8 mouse cellular contexts compared by ENCODE assay signal in genomic region chr7:30093918-30094415, GRCm38 (mm10). TPM values are rescaled to one million over a fixed set of nuclear protein-coding genes. Genes with fewer than 3 reads are reported as not detected.
DNase-seq lines count a peak whose midpoint lies in the region; ATAC-seq and TF ChIP-seq lines count a peak whose summit lies in the region.

No protein-coding gene starts in this region.

- peaks cover 8% of the 10 kb centered on the region for H3K79me2 ChIP-seq in MEL (ENCODE audit: control insufficient read depth, insufficient read depth, low read length, poor library complexity)

- H3K27me3 ChIP-seq in heart, embryonic 12.5 days (replicated peaks): no peaks in the 10 kb centered on the region
- no peaks in the 10 kb centered on the region for H3K27me3 ChIP-seq in MEL (ENCODE audit: control insufficient read depth in 1 of 2, insufficient read depth in 2 of 2, low read length in 2 of 2)
- no peaks in the 10 kb centered on the region for H3K27me3 ChIP-seq in hindbrain, embryonic 10.5 days (ENCODE audit: insufficient read depth, poor library complexity, severe bottlenecking)
- H3K27me3 ChIP-seq in midbrain, embryonic 10.5 days (ENCODE audit: low read depth, poor library complexity, severe bottlenecking): no peaks in the 10 kb centered on the region

- no peak for TF ChIP-seq POLR2A in MEL (IDR thresholded peaks at IDR 0.05; ENCODE audit: control insufficient read depth in 1 of 2, insufficient read depth in 1 of 2, low read depth in 1 of 2, low read length in 2 of 2, poor library complexity in 1 of 2)

- no peak for DNase-seq in heart, postnatal 10 days
- DNase-seq in MEL (ENCODE audit: low read depth, low spot score): no peak
- DNase-seq in hindbrain, embryonic 10.5 days (ENCODE audit: low spot score): no peak
- DNase-seq in midbrain, embryonic 10.5 days (ENCODE audit: low spot score): no peak
- no peak for DNase-seq in left cerebral cortex, postnatal 10 days (ENCODE audit: extremely low spot score in 1 of 2, low spot score in 2 of 2)
- DNase-seq in layer of hippocampus, adult 11-12 months (ENCODE audit: low spot score): no peak

- no peak for TF ChIP-seq RAD21 in MEL (IDR thresholded peaks at IDR 0.05; ENCODE audit: low read depth, low read length)

- WGBS in heart, embryonic 12.5 days: 67% methylated on average over 6 of the region's 6 CpGs
- WGBS in hindbrain, embryonic 10.5 days: 75% methylated on average over 6 of the region's 6 CpGs
- WGBS in midbrain, embryonic 10.5 days: 67% methylated on average over 6 of the region's 6 CpGs

- H3K4me2 ChIP-seq in heart, embryonic 12.5 days: peak overlapping the region; percentile 60

- no peak for TF ChIP-seq EP300 in MEL (IDR thresholded peaks at IDR 0.05; ENCODE audit: low read depth in 1 of 2, low read length in 2 of 2)

- H3K4me1 ChIP-seq in heart, embryonic 12.5 days (replicated peaks): peaks cover 33% of the 10 kb centered on the region
- peaks cover 0 to 17% of the 10 kb centered on the region in 2 experiments; a peak in 3 of 4 replicates for H3K4me1 ChIP-seq in MEL (ENCODE audit: control insufficient read depth in 1 of 2, insufficient read depth in 2 of 2, low read length in 2 of 2)
- H3K4me1 ChIP-seq in hindbrain, embryonic 10.5 days (replicated peaks): peaks cover 30% of the 10 kb centered on the region
- H3K4me1 ChIP-seq in midbrain, embryonic 10.5 days: peaks cover 32% of the 10 kb centered on the region

- intact Hi-C loops in heart, postnatal 10 days (cut with DNase I): no loop called here
- intact Hi-C loops in left cerebral cortex, postnatal 10 days (cut with DNase I): no loop called here

- H3K36me3 ChIP-seq in heart, embryonic 12.5 days: peaks cover 19% of the 10 kb centered on the region
- peaks cover 0 to 8% of the 10 kb centered on the region in 2 experiments; a peak in 2 of 4 replicates for H3K36me3 ChIP-seq in MEL (ENCODE audit: control insufficient read depth in 1 of 2, insufficient read depth in 2 of 2, low read length in 2 of 2)
- H3K36me3 ChIP-seq in hindbrain, embryonic 10.5 days: peaks cover 21% of the 10 kb centered on the region
- peaks cover 20% of the 10 kb centered on the region for H3K36me3 ChIP-seq in midbrain, embryonic 10.5 days

- no peak for ATAC-seq in heart, embryonic 12.5 days (ENCODE audit: insufficient number of reproducible peaks, low FRiP score)
- ATAC-seq in monocyte, adult 5-6 weeks (replicated peaks; ENCODE audit: insufficient number of reproducible peaks, low FRiP score, low TSS enrichment, poor library complexity, severe bottlenecking): no peak

- peak overlapping the region; percentile 90 for H3K27ac ChIP-seq in heart, embryonic 12.5 days (ENCODE audit: poor library complexity, severe bottlenecking)
- no peak overlapping the region for H3K27ac ChIP-seq in MEL (ENCODE audit: control insufficient read depth, low read depth, low read length)
- peak overlapping the region; percentile 98 for H3K27ac ChIP-seq in hindbrain, embryonic 10.5 days
- H3K27ac ChIP-seq in midbrain, embryonic 10.5 days (replicated peaks): peak overlapping the region; percentile 98

- no peak for TF ChIP-seq CTCF in MEL (IDR thresholded peaks at IDR 0.05 in 2 of 3, conservative IDR thresholded peaks at IDR 0.05 in 1 of 3; ENCODE audit: control insufficient read depth in 1 of 3, insufficient read depth in 1 of 3, low read depth in 2 of 3, low read length in 3 of 3, poor library complexity in 1 of 3, severe bottlenecking in 1 of 3)

- peak overlapping the region; percentile 58 for H3K4me3 ChIP-seq in heart, embryonic 12.5 days
- peak overlapping the region; percentile 83 to 88 for H3K4me3 ChIP-seq in MEL (ENCODE audit: control insufficient read depth in 1 of 2, insufficient read depth in 1 of 2, low read depth in 2 of 2, low read length in 2 of 2)
- peak overlapping the region; percentile 75 for H3K4me3 ChIP-seq in hindbrain, embryonic 10.5 days
- H3K4me3 ChIP-seq in midbrain, embryonic 10.5 days: peak overlapping the region; percentile 75

- H3K9me3 ChIP-seq in heart, embryonic 12.5 days (replicated peaks): no peaks in the 10 kb centered on the region
- no peaks in the 10 kb centered on the region for H3K9me3 ChIP-seq in MEL (replicated peaks; ENCODE audit: insufficient read depth, low read length)
- H3K9me3 ChIP-seq in hindbrain, embryonic 10.5 days: 0 out of 2 replicates have a peak, but pooled peaks cover 1% of the 10 kb centered on the region
- no peaks in the 10 kb centered on the region; the same call in 1 of the 2 replicates for H3K9me3 ChIP-seq in midbrain, embryonic 10.5 days (replicated peaks)

- peak overlapping the region; percentile 82; the same call in 1 of the 2 replicates for H3K9ac ChIP-seq in heart, embryonic 12.5 days
- H3K9ac ChIP-seq in MEL (ENCODE audit: control insufficient read depth, low read depth, low read length, poor library complexity, severe bottlenecking): peak overlapping the region; percentile 53

TF ChIP-seq in MEL, 35 proteins besides CTCF, POLR2A, EP300 and RAD21 (continues in another document):
- TF ChIP-seq ZKSCAN1 (IDR thresholded peaks at IDR 0.05; ENCODE audit: low read depth, low read length) (no peak), ZC3H11A (IDR thresholded peaks at IDR 0.05; ENCODE audit: low read depth, low read length) (no peak), E2F4 (IDR thresholded peaks at IDR 0.05; ENCODE audit: borderline replicate concordance, low read depth, low read length) (no peak), ETS1 (IDR thresholded peaks at IDR 0.05; ENCODE audit: low read depth, low read length) (no peak), SIN3A (IDR thresholded peaks at IDR 0.05; ENCODE audit: low read length) (no peak), SMC3 (IDR thresholded peaks at IDR 0.05; ENCODE audit: low read depth, low read length) (no peak), GATA1 (IDR thresholded peaks at IDR 0.05; ENCODE audit: low read depth, low read length) (no peak), UBTF (IDR thresholded peaks at IDR 0.05; ENCODE audit: borderline replicate concordance, insufficient read depth, low read depth, low read length) (no peak)

RNA-seq across cellular contexts. Expression of gene Zfp260, which starts 0.6 kb away (rescaled TPM):
- 90.8 and 93.5 TPM in 2 replicates for polyA plus RNA-seq in heart, embryonic 12.5 days (2016; fragmentation: Nextera tagmentation; extraction: Ambion mirVana)
- total RNA-seq in heart, postnatal 10 days (2021): 10 to 100 TPM; 44.8 to 53.3 TPM
- total RNA-seq in MEL (2012; rRNA removed): 5.5 and 6.2 TPM in 2 replicates
- 1 to 10 TPM in 1 of 2 experiments, not detected in 1; 4.8 TPM for polyA plus RNA-seq in MEL (2012; ENCODE audit: insufficient read depth in 1 of 2, insufficient read length in 2 of 2, low read depth in 1 of 2, low replicate concordance in 2 of 2, missing spikeins in 1 of 2)
- polyA plus RNA-seq in hindbrain, embryonic 10.5 days (2016; fragmentation: Nextera tagmentation; extraction: Ambion mirVana): 93.1 and 122 TPM in 2 replicates
- 113 and 116 TPM in 2 replicates for polyA plus RNA-seq in midbrain, embryonic 10.5 days (2016; fragmentation: Nextera tagmentation; extraction: Ambion mirVana)
- 10 to 100 TPM; 53.8 to 57.4 TPM for total RNA-seq in left cerebral cortex, postnatal 10 days (2021)
- 12.9 to 53.8 TPM (median 19.3 TPM) in 3 replicates for total RNA-seq in monocyte, adult 5-6 weeks (2017)

RNA-seq across cellular contexts. Expression of gene Zfp566, which starts 3.6 kb away (rescaled TPM):
- 5.8 and 6.1 TPM in 2 replicates for polyA plus RNA-seq in heart, embryonic 12.5 days (2016; fragmentation: Nextera tagmentation; extraction: Ambion mirVana)
- total RNA-seq in heart, postnatal 10 days (2021): 1 to 10 TPM; 1.3 to 2.3 TPM
- 7.3 and 8.0 TPM in 2 replicates for total RNA-seq in MEL (2012; rRNA removed)
- 1 to 10 TPM in 1 of 2 experiments, not detected in 1; 8.0 TPM for polyA plus RNA-seq in MEL (2012; ENCODE audit: insufficient read depth in 1 of 2, insufficient read length in 2 of 2, low read depth in 1 of 2, low replicate concordance in 2 of 2, missing spikeins in 1 of 2)
- polyA plus RNA-seq in hindbrain, embryonic 10.5 days (2016; fragmentation: Nextera tagmentation; extraction: Ambion mirVana): 14.5 and 14.9 TPM in 2 replicates
- polyA plus RNA-seq in midbrain, embryonic 10.5 days (2016; fragmentation: Nextera tagmentation; extraction: Ambion mirVana): 14.3 and 18.5 TPM in 2 replicates
- total RNA-seq in left cerebral cortex, postnatal 10 days (2021): 1 to 10 TPM; 5.5 to 8.3 TPM
- total RNA-seq in monocyte, adult 5-6 weeks (2017): 0.43 to 3.1 TPM in 2 of 3 replicates, not detected in the other

RNA-seq across cellular contexts. Expression of gene Gm26920, which starts 3.8 kb away (rescaled TPM):
- 1.5 and 1.7 TPM in 2 replicates for polyA plus RNA-seq in heart, embryonic 12.5 days (2016; fragmentation: Nextera tagmentation; extraction: Ambion mirVana)
- total RNA-seq in heart, postnatal 10 days (2021): under 1 TPM in 1 of 2 experiments, not detected in 1; 0.62 TPM
- 0.62 TPM in 1 of 2 replicates, not detected in the other for total RNA-seq in MEL (2012; rRNA removed)
- polyA plus RNA-seq in MEL (2012; ENCODE audit: insufficient read depth in 1 of 2, insufficient read length in 2 of 2, low read depth in 1 of 2, low replicate concordance in 2 of 2, missing spikeins in 1 of 2): not detected
- 1.6 and 1.9 TPM in 2 replicates for polyA plus RNA-seq in hindbrain, embryonic 10.5 days (2016; fragmentation: Nextera tagmentation; extraction: Ambion mirVana)
- 1.3 and 2.2 TPM in 2 replicates for polyA plus RNA-seq in midbrain, embryonic 10.5 days (2016; fragmentation: Nextera tagmentation; extraction: Ambion mirVana)
- under 1 TPM in 1 of 2 experiments, not detected in 1; 0.73 TPM for total RNA-seq in left cerebral cortex, postnatal 10 days (2021)
- total RNA-seq in monocyte, adult 5-6 weeks (2017): not detected in 3 replicates

RNA-seq across cellular contexts. Expression of gene Zfp82, which starts 21.3 kb away (rescaled TPM):
- 2.5 and 2.9 TPM in 2 replicates for polyA plus RNA-seq in heart, embryonic 12.5 days (2016; fragmentation: Nextera tagmentation; extraction: Ambion mirVana)
- 1 to 10 TPM in 1 of 2 experiments, under 1 TPM in 1; 0.98 to 1.1 TPM for total RNA-seq in heart, postnatal 10 days (2021)
- total RNA-seq in MEL (2012; rRNA removed): 2.2 and 2.4 TPM in 2 replicates
- polyA plus RNA-seq in MEL (2012; ENCODE audit: insufficient read depth in 1 of 2, insufficient read length in 2 of 2, low read depth in 1 of 2, low replicate concordance in 2 of 2, missing spikeins in 1 of 2): 1 to 10 TPM in 1 of 2 experiments, not detected in 1; 2.0 TPM
- polyA plus RNA-seq in hindbrain, embryonic 10.5 days (2016; fragmentation: Nextera tagmentation; extraction: Ambion mirVana): 6.9 and 8.2 TPM in 2 replicates
- polyA plus RNA-seq in midbrain, embryonic 10.5 days (2016; fragmentation: Nextera tagmentation; extraction: Ambion mirVana): 6.8 and 9.2 TPM in 2 replicates
- 1 to 10 TPM; 4.6 to 4.7 TPM for total RNA-seq in left cerebral cortex, postnatal 10 days (2021)
- total RNA-seq in monocyte, adult 5-6 weeks (2017): 3.8 to 9.1 TPM (median 4.3 TPM) in 3 replicates

RNA-seq across cellular contexts. Expression of gene Zfp382, which starts 27.8 kb away (rescaled TPM):
- polyA plus RNA-seq in heart, embryonic 12.5 days (2016; fragmentation: Nextera tagmentation; extraction: Ambion mirVana): 11.6 TPM in 2 replicates
- 1 to 10 TPM; 4.5 to 6.5 TPM for total RNA-seq in heart, postnatal 10 days (2021)
- 3.9 and 8.2 TPM in 2 replicates for total RNA-seq in MEL (2012; rRNA removed)
- polyA plus RNA-seq in MEL (2012; ENCODE audit: insufficient read depth in 1 of 2, insufficient read length in 2 of 2, low read depth in 1 of 2, low replicate concordance in 2 of 2, missing spikeins in 1 of 2): 1 to 10 TPM in 1 of 2 experiments, not detected in 1; 7.1 TPM
- 9.8 and 11.2 TPM in 2 replicates for polyA plus RNA-seq in hindbrain, embryonic 10.5 days (2016; fragmentation: Nextera tagmentation; extraction: Ambion mirVana)
- 10.6 and 13.0 TPM in 2 replicates for polyA plus RNA-seq in midbrain, embryonic 10.5 days (2016; fragmentation: Nextera tagmentation; extraction: Ambion mirVana)
- total RNA-seq in left cerebral cortex, postnatal 10 days (2021): 10 to 100 TPM; 30.6 to 34.5 TPM
- total RNA-seq in monocyte, adult 5-6 weeks (2017): 3.6 to 16.7 TPM (median 6.6 TPM) in 3 replicates
